Mouse (Mus musculus): ENCODE data around the gene C1qtnf1. TPM values are rescaled to one million over a fixed set of nuclear protein-coding genes. Genes with fewer than 3 reads are reported as not detected.

The C1qtnf1 gene
- total RNA-seq, 4 experiments from 2014 or later, result 4.4 to 5.3 (median 4.9) TPM

- DNase-seq (ENCODE audit: low spot score in 2 of 2), result no peak
These were observed 68.2 kb downstream of the C1qtnf1 start for GRCm38 (mm10) chr11:118496066-118496689.

Other genes with a start within 250 kb of the C1qtnf1 start
- 10 to 100 TPM; 62.7 to 77.3 (median 68.8) TPM for gene Cyth1, start 179.6 kb upstream of the C1qtnf1 start, total RNA-seq (2022)
- 10 to 100 TPM; 29.6 to 33.3 (median 30.1) TPM for gene Usp36, start 138.0 kb upstream of the C1qtnf1 start, total RNA-seq (2022)
- gene Cep295nl, start 85.7 kb upstream of the C1qtnf1 start, total RNA-seq (2022), result 1 to 10 TPM in 3 of 4 experiments, under 1 TPM in 1; 0.98 to 3.2 (median 1.5) TPM
- gene Timp2, start 72.5 kb upstream of the C1qtnf1 start, total RNA-seq (2022), result 100 to 1,000 TPM; 239 to 259 (median 249) TPM
- gene Lgals3bp, start 26.1 kb upstream of the C1qtnf1 start, total RNA-seq (2022), result 10 to 100 TPM; 20.8 to 62.8 (median 36.9) TPM
- 10 to 100 TPM; 36.6 to 40.3 (median 38.8) TPM for gene Cant1, start 9.1 kb upstream of the C1qtnf1 start, total RNA-seq (2022)
- 10 to 100 TPM; 12.6 to 18.2 (median 15.3) TPM for gene Engase, start 48.6 kb downstream of the C1qtnf1 start, total RNA-seq (2022)

Measured in left cerebral cortex, adult 8-10 months (tissue).